Mouse (Mus musculus) ES-Bruce4 (cell line): ENCODE data around the gene Ephb4.

Experiments
- CTCF ChIP-seq: IDR thresholded peaks from one replicate; pipeline ENCODE4 v1.8.1; 2011; ENCODE audit warnings: low read depth, low read length
- POLR2A ChIP-seq: IDR thresholded peaks from one replicate; pipeline ENCODE4 v1.8.1; 2011; ENCODE audit warnings: low read length; ENCODE audit not compliant: insufficient read depth

DNA sequence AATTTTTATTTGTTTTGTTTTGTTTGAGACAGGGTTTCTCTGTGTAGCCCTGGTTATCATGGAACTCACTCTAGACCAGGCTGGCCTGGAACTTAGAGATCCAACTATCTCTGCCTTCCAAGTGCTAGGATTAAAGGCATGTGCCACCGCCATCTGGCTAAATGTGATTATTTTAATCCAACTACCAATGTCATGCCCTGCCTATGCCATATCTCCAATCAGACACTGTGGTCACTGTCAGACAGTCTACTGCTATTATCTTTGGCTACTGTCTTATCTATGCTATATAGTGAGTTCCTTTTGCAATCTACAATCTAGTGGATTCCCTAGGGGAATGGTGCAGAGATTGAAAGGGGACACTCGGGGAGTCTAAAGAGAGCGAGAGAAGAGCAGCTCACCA, 28.9 kb upstream of the Ephb4 start:
- TF ChIP-seq CTCF (no peak), POLR2A (no peak)
